Mouse (Mus musculus) CH12.LX (cell line): ENCODE measurements around the gene Trappc10.

Experiments used
- CHD1 ChIP-seq: IDR thresholded peaks from 2 replicates; pipeline ENCODE4 v1.6.1; 2012; ENCODE audit warnings: low read depth, low read length, improper control_type of control experiment, inconsistent platforms
- CTCF ChIP-seq, 2 experiments: IDR thresholded peaks in 1 of 2; conservative IDR thresholded peaks in 1 of 2; 2 replicates each; pipeline ENCODE4 v1.5.1; 2011 to 2012; ENCODE audit warnings: low read depth in 2 of 2, low read length in 2 of 2, improper control_type of control experiment in 1 of 2, inconsistent platforms in 1 of 2, mild to moderate bottlenecking in 1 of 2, moderate library complexity in 1 of 2
- EP300 ChIP-seq: IDR thresholded peaks from 2 replicates; pipeline ENCODE4 v1.6.1; 2011; ENCODE audit warnings: low read length, improper control_type of control experiment
- HCFC1 ChIP-seq: IDR thresholded peaks from 2 replicates; pipeline ENCODE4 v1.6.1; 2012; ENCODE audit warnings: low read depth, mild to moderate bottlenecking, inconsistent platforms, low read length, improper control_type of control experiment
- MAFK ChIP-seq: IDR thresholded peaks from 2 replicates; pipeline ENCODE4 v1.6.1; 2011; ENCODE audit warnings: low read length, improper control_type of control experiment; ENCODE audit not compliant: insufficient replicate concordance
- MEF2A ChIP-seq: IDR thresholded peaks from 2 replicates; pipeline ENCODE4 v1.6.1; 2014; ENCODE audit warnings: low read depth, mild to moderate bottlenecking, inconsistent platforms, low read length, improper control_type of control experiment, borderline replicate concordance
- MXI1 ChIP-seq: IDR thresholded peaks from 2 replicates; pipeline ENCODE4 v1.6.1; 2011; ENCODE audit warnings: mild to moderate bottlenecking, low read depth, low read length, improper control_type of control experiment
- NELFE ChIP-seq: IDR thresholded peaks from 2 replicates; pipeline ENCODE4 v1.6.1; 2011; ENCODE audit warnings: low read depth, low read length, improper control_type of control experiment
- POLR2A ChIP-seq: IDR thresholded peaks from 2 replicates; pipeline ENCODE4 v1.6.1; 2011; ENCODE audit warnings: low read depth, mild to moderate bottlenecking, improper control_type of control experiment, low read length
- RAD21 ChIP-seq: IDR thresholded peaks from 2 replicates; pipeline ENCODE4 v1.6.1; 2011; ENCODE audit warnings: low read depth, mild to moderate bottlenecking, low read length, improper control_type of control experiment, moderate library complexity
- RCOR1 ChIP-seq: conservative IDR thresholded peaks from 2 replicates; pipeline ENCODE4 v1.6.1; 2012; ENCODE audit warnings: low read depth, mild to moderate bottlenecking, inconsistent platforms, low read length, improper control_type of control experiment
- SIN3A ChIP-seq: IDR thresholded peaks from 2 replicates; pipeline ENCODE4 v1.6.1; 2012; ENCODE audit warnings: low read length, improper control_type of control experiment, inconsistent platforms
- TBP ChIP-seq: conservative IDR thresholded peaks from 2 replicates; pipeline ENCODE4 v1.6.1; 2011; ENCODE audit warnings: low read depth, low read length, improper control_type of control experiment
- ZC3H11A ChIP-seq: IDR thresholded peaks from 2 replicates; pipeline ENCODE4 v1.6.1; 2012; ENCODE audit warnings: low read depth, mild to moderate bottlenecking, inconsistent platforms, low read length, improper control_type of control experiment

- TF ChIP-seq RCOR1 (no peak), EP300 (no peak), CTCF (conservative IDR thresholded peaks at IDR 0.05 in 1 of 2, IDR thresholded peaks at IDR 0.05 in 1 of 2; ENCODE audit: low read depth in 2 of 2, low read length in 2 of 2) (no peak), MAFK (no peak), TBP (no peak), MXI1 (no peak), NELFE (no peak), HCFC1 (no peak), ZC3H11A (no peak), MEF2A (no peak), RAD21 (no peak), POLR2A (no peak), CHD1 (no peak), SIN3A (no peak)
Observed at GRCm38 (mm10) chr10:78292381-78292780, 47.9 kb upstream of the Trappc10 start.
